In genomic region chr16:87655005-87655404, GRCm38 (mm10) we compare ENCODE assay signal across 14 mouse cellular contexts. TPM values are rescaled to one million over a fixed set of nuclear protein-coding genes. Genes with fewer than 3 reads are reported as not detected.
DNase-seq lines count a peak whose midpoint lies in the region; ATAC-seq lines count a peak whose summit lies in the region.
"Had no signal": no experiment of that assay in that cellular context is flagged by ENCODE, and none has a peak within 500 bp of the region (broad histone marks: within the 10 kb centered on the region; RNA-seq: fewer than 3 reads in every experiment).

No protein-coding gene starts in this region.

- H3K4me2 ChIP-seq in liver, embryonic 13.5 days: no peak overlapping the region
- H3K4me2 ChIP-seq: hindbrain, embryonic 15.5 days; neural tube, embryonic 13.5 days had no signal

- H3K27ac ChIP-seq in liver, embryonic 13.5 days: no peak overlapping the region
- H3K27ac ChIP-seq: hindbrain, embryonic 15.5 days; neural tube, embryonic 13.5 days had no signal

- no peak overlapping the region for H3K4me3 ChIP-seq in liver, embryonic 13.5 days (replicated peaks)
- H3K4me3 ChIP-seq: hindbrain, embryonic 15.5 days; neural tube, embryonic 13.5 days had no signal

- DNase-seq in adrenal gland, postnatal 25 days: peak; percentile 9
- no peak for DNase-seq in adrenal gland, adult 8-10 months
- DNase-seq in kidney, postnatal 36 days: peak; percentile 24
- no peak for DNase-seq in kidney, adult 9 months
- peak; percentile 95 for DNase-seq in 416B (ENCODE audit: low read depth)
- no peak for DNase-seq in liver, embryonic 13.5 days
- DNase-seq in spleen, postnatal 14 days (ENCODE audit: low spot score in 2 of 2): no peak
- no peak for DNase-seq in left cerebral cortex, postnatal 14 days (ENCODE audit: low spot score in 2 of 2)
- DNase-seq: cerebellum, postnatal 10 days; heart, postnatal 14 days; retina, postnatal 1 day had no signal

- intact Hi-C loops in left cerebral cortex, postnatal 14 days (cut with DNase I): no loop called here

- no peaks in the 10 kb centered on the region for H3K36me3 ChIP-seq in liver, embryonic 13.5 days
- H3K36me3 ChIP-seq: G1E; hindbrain, embryonic 15.5 days; neural tube, embryonic 13.5 days had no signal

- H3K4me1 ChIP-seq in liver, embryonic 13.5 days (replicated peaks): peaks cover 7% of the 10 kb centered on the region; the same call in 1 of the 2 replicates
- H3K4me1 ChIP-seq: hindbrain, embryonic 15.5 days; neural tube, embryonic 13.5 days had no signal

- H3K9ac ChIP-seq in liver, embryonic 13.5 days: no peak overlapping the region
- H3K9ac ChIP-seq: hindbrain, embryonic 15.5 days; neural tube, embryonic 13.5 days had no signal

- ATAC-seq in liver, embryonic 13.5 days (ENCODE audit: low read depth): 0 out of 2 replicates have a peak, but pooled peaks have one; percentile 12

- 41% methylated on average over 5 of the region's 5 CpGs for WGBS in liver, embryonic 13.5 days (ENCODE audit: insufficient replicate concordance)

- no peaks in the 10 kb centered on the region for H3K9me3 ChIP-seq in liver, embryonic 13.5 days (replicated peaks)
- H3K9me3 ChIP-seq: G1E; hindbrain, embryonic 15.5 days; neural tube, embryonic 13.5 days had no signal

- H3K27me3 ChIP-seq in liver, embryonic 13.5 days: no peaks in the 10 kb centered on the region
- H3K27me3 ChIP-seq: hindbrain, embryonic 15.5 days; neural tube, embryonic 13.5 days had no signal

RNA-seq across cellular contexts. Expression of gene Bach1, which starts 43.7 kb away (rescaled TPM):
- total RNA-seq in adrenal gland, postnatal 25 days (2021): 24.6 and 30.1 TPM in 2 replicates
- 10 to 100 TPM; 17.6 to 32.1 (median 19.1) TPM for total RNA-seq in adrenal gland, adult 8-10 months (2022)
- 6.3 and 9.0 TPM in 2 replicates for polyA plus RNA-seq in liver, embryonic 13.5 days (2015; fragmentation: Nextera tagmentation; extraction: Ambion mirVana)
- 10 to 100 TPM; 14.0 to 14.2 TPM for total RNA-seq in left cerebral cortex, postnatal 14 days (2021)

Comparison
In these comparisons a context has a peak if more than half of its experiments do, and no peak if none do; other contexts are left out.
1. DNase-seq: peak in adrenal gland, postnatal 25 days (single experiment), kidney, postnatal 36 days (2 of 2) and 416B (single experiment); none in adrenal gland, adult 8-10 months (single experiment), kidney, adult 9 months (single experiment), liver, embryonic 13.5 days (single experiment), spleen, postnatal 14 days (0 of 2) and left cerebral cortex, postnatal 14 days (0 of 2).